In the genomic region with DNA sequence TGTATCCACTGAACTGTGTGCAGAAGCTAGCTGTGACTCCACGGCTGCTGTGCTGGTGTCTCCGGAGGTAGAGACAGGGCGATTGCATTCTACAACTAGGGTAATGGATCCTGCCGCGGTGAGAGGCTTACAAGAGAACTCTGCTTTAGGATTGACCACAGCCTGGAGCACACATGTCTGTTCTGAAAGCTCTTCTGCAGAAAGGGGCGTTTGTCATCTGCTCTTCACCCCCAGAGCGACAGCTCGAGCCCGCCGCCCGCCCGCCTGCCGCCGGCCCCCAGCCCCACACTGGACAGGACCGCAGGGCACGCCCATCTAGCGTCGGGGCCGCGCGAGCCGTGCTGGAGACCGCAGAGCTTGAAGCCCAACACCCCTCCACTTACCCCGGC, we compare ENCODE assay signal across 7 mouse cellular contexts. TPM values are rescaled to one million over a fixed set of nuclear protein-coding genes. Genes with fewer than 3 reads are reported as not detected.
DNase-seq lines count a peak whose midpoint lies in the region; ATAC-seq and TF ChIP-seq lines count a peak whose summit lies in the region.

No protein-coding gene starts in this region.

- DNase-seq in lung, adult 18-20 months = no peak
- DNase-seq in limb, embryonic 11.5 days (ENCODE audit: low spot score) = no peak
- no peak for DNase-seq in cerebellum, adult 9-11 months
- DNase-seq in right cerebral cortex, adult 2 months (ENCODE audit: low spot score in 2 of 2) = no peak

- no peaks in the 10 kb centered on the region for H3K36me3 ChIP-seq in lung, embryonic 15.5 days
- H3K36me3 ChIP-seq in limb, embryonic 11.5 days (ENCODE audit: control insufficient read depth, insufficient read depth, low read length) = no peaks in the 10 kb centered on the region
- H3K36me3 ChIP-seq in small intestine, adult 2 months (ENCODE audit: control insufficient read depth, insufficient read depth, low read length) = no peaks in the 10 kb centered on the region

- peaks cover 29% of the 10 kb centered on the region for H3K4me1 ChIP-seq in lung, embryonic 15.5 days
- H3K4me1 ChIP-seq in embryonic fibroblast, embryonic 13.5 days (ENCODE audit: control insufficient read depth, insufficient read depth, low read length) = no peaks in the 10 kb centered on the region
- peaks cover 6% of the 10 kb centered on the region for H3K4me1 ChIP-seq in limb, embryonic 11.5 days (ENCODE audit: control insufficient read depth, insufficient read depth, low read length)
- H3K4me1 ChIP-seq in small intestine, adult 2 months (ENCODE audit: control insufficient read depth, insufficient read depth, insufficient read length, low read length) = peaks cover 12% of the 10 kb centered on the region

- H3K27ac ChIP-seq in lung, embryonic 15.5 days = peak overlapping the region; percentile 94
- H3K27ac ChIP-seq in embryonic fibroblast, embryonic 13.5 days (ENCODE audit: insufficient read depth, low read length) = peak overlapping the region; percentile 85
- H3K27ac ChIP-seq in limb, embryonic 11.5 days (replicated peaks; ENCODE audit: low read depth, low read length) = peak overlapping the region; percentile 90
- peak overlapping the region; percentile 80 for H3K27ac ChIP-seq in small intestine, adult 2 months (ENCODE audit: insufficient read depth, low read depth, low read length)

- no peaks in the 10 kb centered on the region for H3K27me3 ChIP-seq in lung, embryonic 15.5 days
- H3K27me3 ChIP-seq in limb, embryonic 11.5 days (ENCODE audit: control insufficient read depth, insufficient read depth, low read length) = no peaks in the 10 kb centered on the region
- H3K27me3 ChIP-seq in small intestine, adult 2 months (ENCODE audit: control insufficient read depth, insufficient read depth, low read length) = no peaks in the 10 kb centered on the region

- no peak; the same call in 1 of the 2 replicates for TF ChIP-seq POLR2A in embryonic fibroblast, embryonic 13.5 days (IDR thresholded peaks at IDR 0.05; ENCODE audit: low read depth, low read length)
- no peak for TF ChIP-seq POLR2A in small intestine, adult 2 months (IDR thresholded peaks at IDR 0.05; ENCODE audit: low read depth, low read length)

- no peaks in the 10 kb centered on the region for H3K9me3 ChIP-seq in lung, embryonic 15.5 days
- no peaks in the 10 kb centered on the region for H3K9me3 ChIP-seq in limb, embryonic 11.5 days (ENCODE audit: control insufficient read depth, low read length)

- H3K4me2 ChIP-seq in lung, embryonic 15.5 days = peak overlapping the region; percentile 72
- peak overlapping the region; percentile 67 for H3K4me2 ChIP-seq in limb, embryonic 11.5 days (ENCODE audit: low read depth, severe bottlenecking)

- peak overlapping the region; percentile 78 for H3K9ac ChIP-seq in lung, embryonic 15.5 days
- H3K9ac ChIP-seq in limb, embryonic 11.5 days (ENCODE audit: low read length) = peak overlapping the region; percentile 82

- H3K4me3 ChIP-seq in lung, embryonic 15.5 days = peak overlapping the region; percentile 94
- H3K4me3 ChIP-seq in embryonic fibroblast, embryonic 13.5 days (ENCODE audit: insufficient read depth, low read length) = peak overlapping the region; percentile 91
- peak overlapping the region; percentile 80 for H3K4me3 ChIP-seq in limb, embryonic 11.5 days (ENCODE audit: low read depth, low read length)
- peak overlapping the region; percentile 88 for H3K4me3 ChIP-seq in small intestine, adult 2 months (ENCODE audit: low read depth, low read length)

- WGBS in lung, embryonic 15.5 days = 0% methylated on average over 24 of the region's 24 CpGs
- whole genome bisulfite sequencing in limb, embryonic 11.5 days = 0% methylated on average over 24 of the region's 24 CpGs
- 1% methylated on average over 24 of the region's 24 CpGs for WGBS in small intestine, adult 2 months

- TF ChIP-seq CTCF in embryonic fibroblast, embryonic 13.5 days (IDR thresholded peaks at IDR 0.05; ENCODE audit: borderline replicate concordance, insufficient read depth, low read length) = no peak
- TF ChIP-seq CTCF in small intestine, adult 2 months (IDR thresholded peaks at IDR 0.05; ENCODE audit: extremely low read depth, insufficient read length, insufficient replicate concordance, low read depth, low read length) = no peak

- ATAC-seq in lung, embryonic 15.5 days (ENCODE audit: borderline replicate concordance, extremely low read depth, low FRiP score, low TSS enrichment) = peak; percentile 77
- peak; percentile 78 for ATAC-seq in limb, embryonic 11.5 days (ENCODE audit: insufficient number of reproducible peaks, low FRiP score, low TSS enrichment, low read depth)

RNA-seq across cellular contexts. Expression of gene Vps26c, which starts 0.7 kb away (rescaled TPM):
- polyA plus RNA-seq in lung, embryonic 15.5 days (2015; fragmentation: Nextera tagmentation; extraction: Ambion mirVana) = 59.6 and 65.2 TPM in 2 replicates
- polyA plus RNA-seq in embryonic fibroblast, embryonic 13.5 days (2011; ENCODE audit: insufficient read length, low read depth, missing spikeins) = 46.2 and 59.6 TPM in 2 replicates
- 49.3 and 51.7 TPM in 2 replicates for polyA plus RNA-seq in limb, embryonic 11.5 days (2014; fragmentation: Nextera tagmentation; extraction: Ambion mirVana)
- 13.6 and 16.6 TPM in 2 replicates for polyA plus RNA-seq in small intestine, adult 2 months (2012; rRNA removed)

RNA-seq across cellular contexts. Expression of gene Dyrk1a, which starts 43.9 kb away (rescaled TPM):
- 7.8 and 8.0 TPM in 2 replicates for polyA plus RNA-seq in lung, embryonic 15.5 days (2015; fragmentation: Nextera tagmentation; extraction: Ambion mirVana)
- 46.2 and 50.5 TPM in 2 replicates for polyA plus RNA-seq in embryonic fibroblast, embryonic 13.5 days (2011; ENCODE audit: insufficient read length, low read depth, missing spikeins)
- 12.1 and 13.4 TPM in 2 replicates for polyA plus RNA-seq in limb, embryonic 11.5 days (2014; fragmentation: Nextera tagmentation; extraction: Ambion mirVana)
- 15.9 and 32.1 TPM in 2 replicates for polyA plus RNA-seq in small intestine, adult 2 months (2012; rRNA removed)
